In genomic region chr2:75832781-75833180, GRCm38 (mm10) we compare ENCODE assay signal across 8 mouse cellular contexts. TPM values are rescaled to one million over a fixed set of nuclear protein-coding genes. Genes with fewer than 3 reads are reported as not detected.
DNase-seq lines count a peak whose midpoint lies in the region; ATAC-seq lines count a peak whose summit lies in the region.

No protein-coding gene starts in this region.

- DNase-seq in heart, adult 9 months (ENCODE audit: low spot score in 2 of 2), result no peak
- peak; percentile 35 for DNase-seq in CD4-positive helper T cell, adult 2 months (ENCODE audit: low read depth, low spot score)
- no peak for DNase-seq in cerebellum, postnatal 4 days (ENCODE audit: low spot score in 2 of 2)
- DNase-seq in right cerebral cortex, postnatal 4 days, result no peak
- no peak for DNase-seq in frontal cortex, postnatal 25 days (ENCODE audit: low spot score in 2 of 2)

- no peaks in the 10 kb centered on the region for H3K9me3 ChIP-seq in heart, embryonic 11.5 days (replicated peaks; ENCODE audit: control insufficient read depth, low read length)
- H3K9me3 ChIP-seq in forebrain, embryonic 12.5 days, result no peaks in the 10 kb centered on the region
- H3K9me3 ChIP-seq in liver, embryonic 16.5 days (replicated peaks; ENCODE audit: control insufficient read depth, low read length), result no peaks in the 10 kb centered on the region

- peak overlapping the region; percentile 82 for H3K9ac ChIP-seq in heart, embryonic 11.5 days (ENCODE audit: low read depth, low read length)
- H3K9ac ChIP-seq in forebrain, embryonic 12.5 days, result peak overlapping the region; percentile 90
- peak overlapping the region; percentile 91 for H3K9ac ChIP-seq in liver, embryonic 16.5 days (ENCODE audit: low read depth, low read length)

- H3K4me2 ChIP-seq in heart, embryonic 11.5 days, result peak overlapping the region; percentile 89
- peak overlapping the region; percentile 71 for H3K4me2 ChIP-seq in forebrain, embryonic 12.5 days
- peak overlapping the region; percentile 92 for H3K4me2 ChIP-seq in liver, embryonic 16.5 days (ENCODE audit: low read depth, low read length)

- no peak for ATAC-seq in heart, embryonic 11.5 days (replicated peaks; ENCODE audit: insufficient number of reproducible peaks, low FRiP score, low TSS enrichment)
- ATAC-seq in forebrain, embryonic 12.5 days (ENCODE audit: low FRiP score), result no peak
- ATAC-seq in liver, embryonic 16.5 days (ENCODE audit: low read depth), result no peak

- no peaks in the 10 kb centered on the region for H3K36me3 ChIP-seq in heart, embryonic 11.5 days (ENCODE audit: control insufficient read depth, insufficient read depth, low read length)
- H3K36me3 ChIP-seq in forebrain, embryonic 12.5 days (replicated peaks), result no peaks in the 10 kb centered on the region
- H3K36me3 ChIP-seq in liver, embryonic 16.5 days (ENCODE audit: control insufficient read depth, insufficient read depth), result no peaks in the 10 kb centered on the region

- H3K27ac ChIP-seq in heart, embryonic 11.5 days (ENCODE audit: low read depth, low read length), result peak overlapping the region; percentile 88; the same call in 1 of the 2 replicates
- peak overlapping the region; percentile 75; the same call in 1 of the 2 replicates for H3K27ac ChIP-seq in forebrain, embryonic 12.5 days
- peak overlapping the region; percentile 84 for H3K27ac ChIP-seq in liver, embryonic 16.5 days (ENCODE audit: low read length)

- peaks cover 16% of the 10 kb centered on the region for H3K4me1 ChIP-seq in heart, embryonic 11.5 days (ENCODE audit: control insufficient read depth, insufficient read depth, low read length)
- peaks cover 20% of the 10 kb centered on the region for H3K4me1 ChIP-seq in forebrain, embryonic 12.5 days
- peaks cover 19% of the 10 kb centered on the region for H3K4me1 ChIP-seq in liver, embryonic 16.5 days (ENCODE audit: control insufficient read depth, low read depth, low read length)

- no peaks in the 10 kb centered on the region for H3K27me3 ChIP-seq in heart, embryonic 11.5 days (ENCODE audit: control insufficient read depth, insufficient read depth, low read length)
- H3K27me3 ChIP-seq in forebrain, embryonic 12.5 days, result 0 out of 2 replicates have a peak, but pooled peaks cover 3% of the 10 kb centered on the region
- H3K27me3 ChIP-seq in liver, embryonic 16.5 days (ENCODE audit: control insufficient read depth, insufficient read depth, low read depth, low read length), result no peaks in the 10 kb centered on the region; the same call in 1 of the 2 replicates

- peak overlapping the region; percentile 94 for H3K4me3 ChIP-seq in heart, embryonic 11.5 days (ENCODE audit: low read depth, low read length)
- peak overlapping the region; percentile 92 for H3K4me3 ChIP-seq in forebrain, embryonic 12.5 days (replicated peaks)
- peak overlapping the region; percentile 91 for H3K4me3 ChIP-seq in liver, embryonic 16.5 days (ENCODE audit: low read depth, low read length)

- 1% methylated on average over 5 of the region's 5 CpGs for WGBS in heart, embryonic 11.5 days (ENCODE audit: insufficient replicate concordance)
- WGBS in forebrain, embryonic 12.5 days, result 2% methylated on average over 5 of the region's 5 CpGs
- under 1% methylated on average over 5 of the region's 5 CpGs for WGBS in liver, embryonic 16.5 days (ENCODE audit: insufficient replicate concordance)

RNA-seq across cellular contexts. Expression of gene Agps, which starts 0.8 kb away (rescaled TPM):
- polyA plus RNA-seq in heart, embryonic 11.5 days (2014; fragmentation: Nextera tagmentation; extraction: Ambion mirVana), result 29.2 and 41.2 TPM in 2 replicates
- polyA plus RNA-seq in forebrain, embryonic 12.5 days (2016; fragmentation: Nextera tagmentation; extraction: Ambion mirVana), result 43.9 and 45.1 TPM in 2 replicates
- 10.9 and 11.2 TPM in 2 replicates for polyA plus RNA-seq in liver, embryonic 16.5 days (2015; fragmentation: Nextera tagmentation; extraction: Ambion mirVana)
